Mouse (Mus musculus) kidney, postnatal 4 days (tissue): Measurements from ENCODE around the gene Fndc9.

Experiments used
- DNase-seq, 2 experiments: peaks; one replicate each; pipeline ENCODE4 v3.0.0; 2021; ENCODE audit warnings: mixed read lengths in 2 of 2

Fndc9 gene

GRCm38 (mm10) chr11:46278140-46278539 is 42.8 kb downstream of the Fndc9 start:
- no peak for DNase-seq

GRCm38 (mm10) chr11:46278709-46279108 is 43.4 kb downstream of the Fndc9 start:
- DNase-seq, result no peak

GRCm38 (mm10) chr11:46282612-46283011 is 47.3 kb downstream of the Fndc9 start:
- no peak for DNase-seq

GRCm38 (mm10) chr11:46283800-46284199 is 48.5 kb downstream of the Fndc9 start:
- DNase-seq, result no peak

GRCm38 (mm10) chr11:46286803-46287202 is 51.5 kb downstream of the Fndc9 start:
- DNase-seq, result peak in 1 of 2 experiments; percentile 41

GRCm38 (mm10) chr11:46288091-46288490 is 52.8 kb downstream of the Fndc9 start:
- no peak for DNase-seq

- no peak for DNase-seq
Measured at GRCm38 (mm10) chr11:46289022-46289421, 53.7 kb downstream of the Fndc9 start.
